Mouse (Mus musculus): ENCODE results near the gene Hexim2. TPM values are rescaled to one million over a fixed set of nuclear protein-coding genes. Genes with fewer than 3 reads are reported as not detected.

Hexim2 gene
- polyA plus RNA-seq (2012; rRNA removed): 23.2 and 23.5 TPM in 2 replicates

DNA sequence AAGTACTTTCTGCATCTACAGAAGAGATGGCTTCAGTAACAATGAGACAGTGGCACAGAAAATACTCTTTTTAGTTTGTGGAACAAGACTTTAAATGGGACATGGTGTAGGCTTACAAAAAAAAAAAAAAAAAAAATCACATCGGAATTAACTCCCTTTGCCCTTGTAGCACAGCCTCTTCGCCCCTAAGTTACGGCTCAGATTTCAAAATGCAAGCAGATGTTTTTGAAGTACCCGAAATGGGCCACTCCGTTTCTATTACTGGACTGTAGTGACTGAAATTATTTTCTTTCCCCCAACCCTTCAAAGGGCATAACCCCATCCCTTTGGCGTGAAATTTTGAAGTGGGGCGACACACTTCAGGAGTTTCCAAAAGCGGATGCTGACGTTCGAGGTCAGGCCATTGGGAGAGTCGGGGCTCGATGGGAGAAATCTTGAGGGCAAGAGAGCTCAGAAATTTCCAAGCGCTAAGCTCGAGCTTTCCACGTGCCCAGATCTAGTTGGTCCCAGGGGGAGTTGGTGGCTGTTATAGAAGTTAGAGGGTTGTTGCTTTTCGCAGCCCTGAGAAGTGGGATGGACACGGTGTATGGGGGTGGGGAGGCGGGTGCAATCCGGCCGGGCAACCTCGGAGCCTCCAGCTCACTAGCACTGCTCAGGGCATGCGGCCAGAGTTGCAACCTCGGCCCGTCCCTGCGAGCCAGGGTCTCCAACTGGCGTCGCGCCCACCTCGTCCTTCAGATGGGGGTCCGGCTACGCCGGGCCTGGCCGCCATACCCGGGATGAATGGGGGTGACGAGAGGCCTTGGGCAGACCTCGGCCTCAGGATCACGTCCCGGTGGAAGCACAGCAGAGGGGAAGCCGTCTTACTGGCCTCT is at the start of gene Hexim2:
TSS of gene Hexim2 (plus strand) at position 729 of the 875 bp plus-strand sequence.

GRCm38 (mm10) chr11:103101481-103101865 is 30.8 kb upstream of the Hexim2 start, which contains the start of the genes Plcd3 and Acbd4:
Gene Plcd3 (minus strand): TSS chr11:103101658.
Gene Acbd4 (plus strand): TSS chr11:103101682.

GRCm38 (mm10) chr11:103116008-103116818 is 16.0 kb upstream of the Hexim2 start, which contains the start of gene Hexim1:
Gene Hexim1 (plus strand): TSS chr11:103116231.

DNA sequence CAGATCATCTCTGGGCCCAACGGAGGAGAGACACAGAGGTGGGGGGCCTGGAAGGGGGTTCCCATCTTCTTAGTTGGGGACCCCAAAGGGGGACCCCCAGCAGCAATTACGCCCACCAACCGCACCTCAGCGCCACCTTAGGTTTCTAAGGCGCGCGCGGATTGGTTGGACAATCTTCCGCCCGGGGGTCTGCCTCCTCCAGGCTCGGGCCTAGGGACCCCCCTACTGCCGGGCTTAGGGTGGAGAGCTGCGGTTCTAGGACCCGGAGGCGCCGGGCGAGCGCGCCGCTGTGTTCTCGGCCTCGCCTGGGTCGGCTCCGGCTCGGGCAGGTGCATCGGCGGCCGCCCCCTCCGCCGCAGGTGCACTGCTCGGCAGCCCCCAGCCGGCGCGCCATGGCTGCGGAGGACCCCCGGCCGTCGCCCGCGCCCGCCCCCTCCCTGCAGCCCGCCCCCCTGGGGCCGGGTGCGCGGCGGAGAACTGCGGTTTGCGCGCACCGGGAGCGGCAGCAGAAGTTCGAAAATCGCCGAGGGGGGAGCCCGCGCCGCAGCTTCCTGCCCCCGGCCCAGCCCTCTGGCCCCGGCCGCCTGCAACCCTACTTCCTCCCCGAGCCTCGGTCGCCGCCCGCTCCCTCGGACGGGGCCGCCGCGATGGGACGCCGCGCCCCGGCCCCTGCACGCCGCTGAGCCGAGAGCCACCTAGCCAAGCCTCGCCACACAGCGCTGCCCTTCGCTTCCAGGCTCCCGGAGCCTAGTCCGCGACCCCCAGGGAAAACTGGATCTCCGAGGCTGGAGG is 38.5 kb downstream of the Hexim2 start, which contains the start of gene Fmnl1:
TSS of gene Fmnl1 (plus strand) at position 614 of the 792 bp plus-strand sequence.

Other genes starting within 250 kb of the Hexim2 start
- gene Fam187a, start 247.3 kb upstream of the Hexim2 start, polyA plus RNA-seq (2012; rRNA removed): 0.09 TPM in 1 of 2 replicates, not detected in the other
- 13.6 and 17.7 TPM in 2 replicates for gene Gfap, start 231.5 kb upstream of the Hexim2 start, polyA plus RNA-seq (2012; rRNA removed)
- 3.9 and 4.0 TPM in 2 replicates for gene Kif18b, start 207.3 kb upstream of the Hexim2 start, polyA plus RNA-seq (2012; rRNA removed)
- 10.9 and 12.6 TPM in 2 replicates for gene C1ql1, start 185.7 kb upstream of the Hexim2 start, polyA plus RNA-seq (2012; rRNA removed)
- gene Nmt1, start 104.2 kb upstream of the Hexim2 start, polyA plus RNA-seq (2012; rRNA removed): 38.0 and 39.4 TPM in 2 replicates
- gene Dcakd, start 104.1 kb upstream of the Hexim2 start, polyA plus RNA-seq (2012; rRNA removed): 130 and 153 TPM in 2 replicates
- 5.3 and 6.0 TPM in 2 replicates for gene Plcd3, start 30.8 kb upstream of the Hexim2 start, polyA plus RNA-seq (2012; rRNA removed)
- 7.9 and 11.1 TPM in 2 replicates for gene Acbd4, start 30.7 kb upstream of the Hexim2 start, polyA plus RNA-seq (2012; rRNA removed)
- gene Hexim1, start 16.2 kb upstream of the Hexim2 start, polyA plus RNA-seq (2012; rRNA removed): 18.3 and 18.6 TPM in 2 replicates
- 29.8 and 30.8 TPM in 2 replicates for gene Fmnl1, start 38.7 kb downstream of the Hexim2 start, polyA plus RNA-seq (2012; rRNA removed)
- gene 1700023F06Rik, start 76.1 kb downstream of the Hexim2 start, polyA plus RNA-seq (2012; rRNA removed): 2.4 and 2.9 TPM in 2 replicates
- 1.2 and 1.3 TPM in 2 replicates for gene Spata32, start 86.0 kb downstream of the Hexim2 start, polyA plus RNA-seq (2012; rRNA removed)
- 4.5 and 4.7 TPM in 2 replicates for gene Map3k14, start 135.0 kb downstream of the Hexim2 start, polyA plus RNA-seq (2012; rRNA removed)
- gene Arhgap27, start 231.3 kb downstream of the Hexim2 start, polyA plus RNA-seq (2012; rRNA removed): 5.2 and 5.4 TPM in 2 replicates